Comparison of ENCODE assay signal across 8 mouse cellular contexts in genomic region chr9:55541681-55542365, GRCm38 (mm10). TPM values are rescaled to one million over a fixed set of nuclear protein-coding genes. Genes with fewer than 3 reads are reported as not detected.
DNase-seq lines count a peak whose midpoint lies in the region; ATAC-seq lines count a peak whose summit lies in the region.
"Had no signal": no experiment of that assay in that cellular context is flagged by ENCODE, and none has a peak within 500 bp of the region (broad histone marks: within the 10 kb centered on the region; RNA-seq: fewer than 3 reads in every experiment).

No protein-coding gene starts in this region.

- H3K4me1 ChIP-seq in heart, embryonic 15.5 days (replicated peaks), result peaks cover 57% of the 10 kb centered on the region
- H3K4me1 ChIP-seq in midbrain, embryonic 16.5 days (ENCODE audit: control insufficient read depth, insufficient read depth, low read length), result peaks cover 23% of the 10 kb centered on the region

- no peaks in the 10 kb centered on the region for H3K36me3 ChIP-seq in heart, embryonic 15.5 days
- H3K36me3 ChIP-seq in midbrain, embryonic 16.5 days (ENCODE audit: control insufficient read depth, insufficient read depth, low read length), result no peaks in the 10 kb centered on the region

- 1% methylated on average over 59 of the region's 59 CpGs for whole genome bisulfite sequencing in heart, embryonic 15.5 days
- under 1% methylated on average over 59 of the region's 59 CpGs for WGBS in midbrain, embryonic 16.5 days

- peak; percentile 13 to 20 for DNase-seq in thymus, postnatal 36 days
- no peak for DNase-seq in thymus, postnatal 14 days
- peak; percentile 56 for DNase-seq in embryo, embryonic 9.5 days (ENCODE audit: extremely low spot score)
- peak; percentile 46 for DNase-seq in kidney, postnatal 10 days

- peaks cover 93% of the 10 kb centered on the region for H3K27me3 ChIP-seq in heart, embryonic 15.5 days
- H3K27me3 ChIP-seq in midbrain, embryonic 16.5 days (ENCODE audit: control insufficient read depth, insufficient read depth, low read depth, low read length), result peaks cover 46% of the 10 kb centered on the region

- no peak overlapping the region for H3K27ac ChIP-seq in heart, embryonic 15.5 days
- H3K27ac ChIP-seq in midbrain, embryonic 16.5 days (ENCODE audit: low read length), result no peak overlapping the region

- H3K9me3 ChIP-seq in heart, embryonic 15.5 days (replicated peaks), result no peaks in the 10 kb centered on the region
- H3K9me3 ChIP-seq in midbrain, embryonic 16.5 days (replicated peaks; ENCODE audit: control insufficient read depth, low read length, poor library complexity, severe bottlenecking), result no peaks in the 10 kb centered on the region

- peak overlapping the region; percentile 86 for H3K4me2 ChIP-seq in heart, embryonic 15.5 days
- H3K4me2 ChIP-seq in midbrain, embryonic 16.5 days (ENCODE audit: low read length), result peak overlapping the region; percentile 17; the same call in 1 of the 2 replicates

- no peak overlapping the region for H3K9ac ChIP-seq in heart, embryonic 15.5 days
- H3K9ac ChIP-seq in midbrain, embryonic 16.5 days (ENCODE audit: low read depth, low read length), result no peak overlapping the region

- H3K4me3 ChIP-seq in heart, embryonic 15.5 days, result peak overlapping the region; percentile 56
- H3K4me3 ChIP-seq in midbrain, embryonic 16.5 days (ENCODE audit: low read depth, low read length), result no peak overlapping the region

- no peak for ATAC-seq in heart, embryonic 15.5 days (replicated peaks; ENCODE audit: insufficient number of reproducible peaks, insufficient read depth, low FRiP score, low read depth)
- ATAC-seq in midbrain, embryonic 16.5 days, result no peak
- ATAC-seq in erythroid progenitor cell, adult 5-6 weeks (replicated peaks; ENCODE audit: low FRiP score, poor library complexity, severe bottlenecking), result no peak

RNA-seq across cellular contexts. Expression of gene Isl2, which starts 3.4 kb away (rescaled TPM):
- 0.08 and 0.86 TPM in 2 replicates for polyA plus RNA-seq in heart, embryonic 15.5 days (2015; fragmentation: Nextera tagmentation; extraction: Ambion mirVana)
- polyA plus RNA-seq in midbrain, embryonic 16.5 days (2015; fragmentation: Nextera tagmentation; extraction: Ambion mirVana), result 1.1 and 1.7 TPM in 2 replicates
- total RNA-seq in erythroid progenitor cell, adult 5-6 weeks (2015; ENCODE audit: low replicate concordance), result not detected in 2 replicates
- not detected in 2 replicates for total RNA-seq in erythroid progenitor cell, adult 5-6 weeks (2017; ENCODE audit: low replicate concordance)
- total RNA-seq: common myeloid progenitor, adult 5-6 weeks had no signal

RNA-seq across cellular contexts. Expression of gene Etfa, which starts 29.8 kb away (rescaled TPM):
- 339 and 435 TPM in 2 replicates for polyA plus RNA-seq in heart, embryonic 15.5 days (2015; fragmentation: Nextera tagmentation; extraction: Ambion mirVana)
- 77.1 and 81.2 TPM in 2 replicates for polyA plus RNA-seq in midbrain, embryonic 16.5 days (2015; fragmentation: Nextera tagmentation; extraction: Ambion mirVana)
- total RNA-seq in erythroid progenitor cell, adult 5-6 weeks (2015; ENCODE audit: low replicate concordance), result 54.1 and 61.6 TPM in 2 replicates
- total RNA-seq in erythroid progenitor cell, adult 5-6 weeks (2017; ENCODE audit: low replicate concordance), result 40.6 and 62.4 TPM in 2 replicates
